Mouse (Mus musculus) layer of hippocampus, postnatal 36 days (tissue): ENCODE measurements around the gene Slc5a2. TPM values are rescaled to one million over a fixed set of nuclear protein-coding genes. Genes with fewer than 3 reads are reported as not detected.

Source experiments
- DNase-seq, 2 experiments: peaks; one replicate each; pipeline ENCODE4 v3.0.0; 2022
- microRNA-seq, 2 experiments: library from miRNA; unstranded; fragments of <30 nt; microRNA quantifications; one replicate each; pipeline ENCODE4 v1.2.0; 2021
- total RNA-seq, 2 experiments: library from RNA; stranded (reverse); gene quantifications; 2 replicates each; pipeline ENCODE4 v1.2.3; 2021

Slc5a2 gene
- total RNA-seq, 2 experiments from 2014 or later, result not detected

GRCm38 (mm10) chr7:128300952-128301351, 35.5 kb downstream of the Slc5a2 start:
- no peak for DNase-seq

- DNase-seq, result no peak
These were observed 36.7 kb downstream of the Slc5a2 start for GRCm38 (mm10) chr7:128302151-128302550.

GRCm38 (mm10) chr7:128304198-128304597, 38.7 kb downstream of the Slc5a2 start:
- DNase-seq, result no peak

- DNase-seq, result no peak
These were observed 39.5 kb downstream of the Slc5a2 start for GRCm38 (mm10) chr7:128304907-128305306.

GRCm38 (mm10) chr7:128307851-128308250, 42.4 kb downstream of the Slc5a2 start:
- no peak for DNase-seq

GRCm38 (mm10) chr7:128309216-128309615, 43.8 kb downstream of the Slc5a2 start:
- no peak for DNase-seq

GRCm38 (mm10) chr7:128309776-128310175, 44.3 kb downstream of the Slc5a2 start:
- DNase-seq, result no peak

- no peak for DNase-seq
These were observed 44.8 kb downstream of the Slc5a2 start for GRCm38 (mm10) chr7:128310229-128310688.

GRCm38 (mm10) chr7:128311263-128311662, 45.8 kb downstream of the Slc5a2 start:
- DNase-seq, result no peak

- DNase-seq, result no peak
These were observed 46.4 kb downstream of the Slc5a2 start for GRCm38 (mm10) chr7:128311811-128312210.

GRCm38 (mm10) chr7:128312375-128313059, 47.1 kb downstream of the Slc5a2 start:
- no peak for DNase-seq

GRCm38 (mm10) chr7:128313601-128314000, 48.1 kb downstream of the Slc5a2 start:
- no peak for DNase-seq

GRCm38 (mm10) chr7:128314491-128314890, 49.0 kb downstream of the Slc5a2 start:
- DNase-seq, result no peak

GRCm38 (mm10) chr7:128317011-128317410, 51.6 kb downstream of the Slc5a2 start:
- no peak for DNase-seq

GRCm38 (mm10) chr7:128319140-128319539, 53.7 kb downstream of the Slc5a2 start:
- no peak for DNase-seq

- DNase-seq, result no peak
These were observed 54.9 kb downstream of the Slc5a2 start for GRCm38 (mm10) chr7:128320219-128320816.

GRCm38 (mm10) chr7:128321260-128321659, 55.8 kb downstream of the Slc5a2 start:
- DNase-seq, result no peak

Small RNA genes lying within 50 kb of the gene (microRNA-seq; reads per million reads assigned to microRNA genes)
- gene Mir3103, result 0.63 to 4.5 reads per million in 2 experiments

Other genes with a start within 250 kb of the Slc5a2 start
- 10 to 100 TPM in 1 of 2 experiments, 1 to 10 TPM in 1; 9.1 to 12.0 TPM for gene Itgam, start 203.0 kb upstream of the Slc5a2 start, total RNA-seq
- not detected for gene Gm49368, start 203.0 kb upstream of the Slc5a2 start, total RNA-seq
- gene Itgax, start 136.1 kb upstream of the Slc5a2 start, total RNA-seq, result under 1 TPM; 0.12 to 0.33 TPM
- under 1 TPM; 0.20 to 0.25 TPM for gene Itgad, start 111.3 kb upstream of the Slc5a2 start, total RNA-seq
- gene Cox6a2, start 59.3 kb upstream of the Slc5a2 start, total RNA-seq, result 1 to 10 TPM; 3.4 to 3.6 TPM
- 10 to 100 TPM; 11.2 to 12.2 TPM for gene Armc5, start 28.3 kb upstream of the Slc5a2 start, total RNA-seq
- 1 to 10 TPM; 3.3 to 3.6 TPM for gene 9130023H24Rik, start 27.6 kb upstream of the Slc5a2 start, total RNA-seq
- gene Tgfb1i1, start 18.8 kb upstream of the Slc5a2 start, total RNA-seq, result 10 to 100 TPM; 10.9 to 13.7 TPM
- gene BC017158, start 32.5 kb downstream of the Slc5a2 start, total RNA-seq, result 10 to 100 TPM; 23.0 to 24.0 TPM
- gene Rgs10, start 153.1 kb downstream of the Slc5a2 start, total RNA-seq, result 10 to 100 TPM; 44.3 to 47.8 TPM
- 100 to 1,000 TPM; 116 to 124 TPM for gene Tial1, start 196.1 kb downstream of the Slc5a2 start, total RNA-seq